Mouse (Mus musculus): ENCODE results near the gene Utrn.

Gene Utrn

GRCm38 (mm10) chr10:12339704-12340558 is 529.2 kb downstream of the Utrn start:
- DNase-seq (ENCODE audit: extremely low spot score, low read depth, low spot score), result no peak

DNA sequence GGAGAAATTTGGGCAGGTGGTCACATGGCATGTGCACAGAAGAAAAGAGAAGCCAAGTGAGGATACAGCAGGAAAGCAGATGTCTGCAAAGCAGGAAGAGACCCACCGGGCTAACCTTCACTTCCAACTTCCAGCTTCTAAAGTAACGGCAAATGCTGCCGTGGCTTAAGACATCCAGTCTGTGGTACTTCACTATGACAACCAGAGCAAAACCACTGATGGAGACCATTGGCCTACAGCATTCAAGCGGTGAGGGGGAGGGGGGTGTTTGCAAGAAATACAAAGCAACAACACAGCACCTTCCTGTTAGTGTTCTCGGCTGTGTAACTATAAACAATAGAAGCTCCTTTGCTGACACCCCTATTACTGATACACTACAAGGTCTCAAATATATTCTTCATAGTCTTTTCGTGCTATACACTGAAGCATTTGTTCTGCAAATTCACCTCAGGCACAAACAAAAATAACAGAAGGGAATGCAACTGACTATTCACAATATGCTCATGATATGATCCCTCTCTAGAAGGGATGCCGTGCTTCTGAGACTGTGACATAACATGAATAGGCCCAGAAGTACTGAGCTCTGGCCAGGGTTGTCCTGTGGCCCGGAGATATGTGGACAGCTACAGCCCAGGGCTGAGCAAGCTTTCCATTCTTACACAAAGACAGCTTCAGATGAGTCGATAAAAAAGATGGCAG is 530.0 kb downstream of the Utrn start:
- DNase-seq (ENCODE audit: extremely low spot score, low read depth, low spot score), result no peak

All from hindlimb bud, embryonic 11.5 days (tissue).